Mouse (Mus musculus) midbrain, embryonic 14.5 days (tissue): ENCODE data around the gene Prdm16. TPM values are rescaled to one million over a fixed set of nuclear protein-coding genes. Genes with fewer than 3 reads are reported as not detected.

ENCODE experiments used
- ATAC-seq: fragments of 200-750 bp; cut with Nextera tagmentation; 2 replicates; pipeline ENCODE4 v1.8.0; 2017; ENCODE audit warnings: moderate number of reproducible peaks, moderate library complexity; ENCODE audit not compliant: low FRiP score, low TSS enrichment
- DNase-seq: peaks from one replicate; pipeline ENCODE4 v3.0.0-alpha.2; 2015
- H3K27ac ChIP-seq: fragments of 300-500 bp; sonication (generic); replicated peaks from 2 replicates; pipeline ENCODE4 v1.5.1; 2014; ENCODE audit warnings: mild to moderate bottlenecking, low read depth, low read length, moderate library complexity
- H3K27me3 ChIP-seq: fragments of 300-500 bp; sonication (generic); 2 replicates; pipeline ENCODE4 v1.6.1; 2014; ENCODE audit warnings: low read length, control low read depth, mixed read lengths; ENCODE audit not compliant: control insufficient read depth, insufficient read depth
- H3K36me3 ChIP-seq: fragments of 300-500 bp; sonication (generic); 2 replicates; pipeline ENCODE4 v1.6.1; 2014; ENCODE audit warnings: low read length, control low read depth; ENCODE audit not compliant: control insufficient read depth, insufficient read depth
- H3K4me1 ChIP-seq: fragments of 300-500 bp; sonication (generic); 2 replicates; pipeline ENCODE4 v1.6.1; 2014; ENCODE audit warnings: mild to moderate bottlenecking, antibody characterized with exemption, low read length, control low read depth; ENCODE audit not compliant: control insufficient read depth, insufficient read depth
- H3K4me2 ChIP-seq: fragments of 300-500 bp; sonication (generic); 2 replicates; pipeline ENCODE4 v1.6.1; 2014; ENCODE audit warnings: mild to moderate bottlenecking, low read length, moderate library complexity
- H3K4me3 ChIP-seq: fragments of 300-500 bp; sonication (generic); replicated peaks from 2 replicates; pipeline ENCODE4 v1.5.1; 2014; ENCODE audit warnings: low read depth, low read length
- H3K9ac ChIP-seq: fragments of 300-500 bp; sonication (generic); replicated peaks from 2 replicates; pipeline ENCODE4 v1.6.1; 2014; ENCODE audit warnings: mild to moderate bottlenecking, low read length, moderate library complexity
- H3K9me3 ChIP-seq: fragments of 300-500 bp; sonication (generic); 2 replicates; pipeline ENCODE4 v1.6.1; 2016; ENCODE audit warnings: low read length, control low read depth, mixed read lengths; ENCODE audit not compliant: control insufficient read depth
- WGBS: fragments of 180-500 bp; shearing (Covaris S2); extraction: QIAGEN DNeasy Blood & Tissue Kit; methylation state at CpG from one replicate; pipeline ENCODE4 v1.1.7; 2014; 5-methylcytosine and 5-hydroxymethylcytosine counted together
- polyA plus RNA-seq: library from polyadenylated mRNA; unstranded; fragments of >200 nt; fragmentation: Nextera tagmentation; extraction: Ambion mirVana; gene quantifications from 2 replicates; pipeline ENCODE4 v1.2.1, GENCODE M21; 2014

Prdm16 gene
- polyA plus RNA-seq, 1 experiment from 2014 or later, result 10.1 TPM

DNA sequence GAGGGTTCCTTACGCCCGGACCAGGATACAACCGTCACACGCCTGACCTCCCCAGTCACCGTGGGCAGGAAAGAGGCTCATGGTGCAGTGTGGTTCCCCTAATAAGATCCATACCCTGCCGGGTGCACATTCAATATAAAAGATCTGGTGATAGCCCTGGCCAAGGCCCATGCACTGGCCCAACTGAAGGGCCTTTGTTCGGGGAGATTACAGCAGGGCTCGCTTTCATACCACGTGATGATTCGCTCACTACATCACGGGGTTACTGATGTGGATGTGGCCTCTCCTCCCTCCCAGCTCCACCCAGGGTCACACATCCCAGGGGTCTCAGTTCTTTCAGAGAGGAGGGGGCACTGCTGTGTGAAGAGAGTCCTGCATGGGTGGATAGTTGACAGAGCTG lies 50.3 kb downstream of the Prdm16 start:
- Histone ChIP-seq H3K27me3 (no peaks in the 10 kb centered on the region; the same call in 1 of the 2 replicates), H3K9me3 (no peaks in the 10 kb centered on the region), H3K27ac (no peak overlapping the region), H3K4me2 (no peak overlapping the region), H3K9ac (no peak overlapping the region), H3K4me3 (no peak overlapping the region), H3K4me1 (peaks cover 25% of the 10 kb centered on the region; the same call in 1 of the 2 replicates), H3K36me3 (no peaks in the 10 kb centered on the region)
- WGBS, result 68% methylated on average over 11 of the region's 11 CpGs
- DNase-seq (no peak), ATAC-seq (no peak)

- Histone ChIP-seq H3K4me3 (no peak overlapping the region), H3K9me3 (no peaks in the 10 kb centered on the region), H3K27me3 (no peaks in the 10 kb centered on the region), H3K36me3 (no peaks in the 10 kb centered on the region), H3K4me1 (peaks cover 24% of the 10 kb centered on the region; the same call in 1 of the 2 replicates), H3K9ac (no peak overlapping the region), H3K27ac (no peak overlapping the region), H3K4me2 (no peak overlapping the region)
- no peak for ATAC-seq
- WGBS, result 64% methylated on average over 14 of the region's 14 CpGs
- DNase-seq, result no peak
Measured at GRCm38 (mm10) chr4:154585779-154586178, 50.9 kb downstream of the Prdm16 start.

GRCm38 (mm10) chr4:154583712-154584111 lies 53.0 kb downstream of the Prdm16 start:
- 89% methylated on average over 13 of the region's 13 CpGs for WGBS
- no peak overlapping the region for H3K27ac ChIP-seq
- H3K4me3 ChIP-seq, result no peak overlapping the region
- no peaks in the 10 kb centered on the region for H3K9me3 ChIP-seq
- no peaks in the 10 kb centered on the region for H3K36me3 ChIP-seq
- DNase-seq, result no peak
- H3K4me1 ChIP-seq, result peaks cover 18% of the 10 kb centered on the region; the same call in 1 of the 2 replicates
- no peak overlapping the region for H3K9ac ChIP-seq
- ATAC-seq, result no peak
- H3K27me3 ChIP-seq, result no peaks in the 10 kb centered on the region
- no peak overlapping the region for H3K4me2 ChIP-seq

GRCm38 (mm10) chr4:154582607-154583236 lies 54.0 kb downstream of the Prdm16 start:
- no peaks in the 10 kb centered on the region for H3K9me3 ChIP-seq
- WGBS, result 63% methylated on average over 21 of the region's 21 CpGs
- ATAC-seq (no peak), DNase-seq (no peak)
- no peak overlapping the region for H3K4me3 ChIP-seq
- H3K27ac ChIP-seq, result no peak overlapping the region
- no peaks in the 10 kb centered on the region for H3K27me3 ChIP-seq
- H3K9ac ChIP-seq, result no peak overlapping the region
- H3K36me3 ChIP-seq, result no peaks in the 10 kb centered on the region
- H3K4me2 ChIP-seq, result no peak overlapping the region
- peaks cover 18% of the 10 kb centered on the region; the same call in 1 of the 2 replicates for H3K4me1 ChIP-seq

DNA sequence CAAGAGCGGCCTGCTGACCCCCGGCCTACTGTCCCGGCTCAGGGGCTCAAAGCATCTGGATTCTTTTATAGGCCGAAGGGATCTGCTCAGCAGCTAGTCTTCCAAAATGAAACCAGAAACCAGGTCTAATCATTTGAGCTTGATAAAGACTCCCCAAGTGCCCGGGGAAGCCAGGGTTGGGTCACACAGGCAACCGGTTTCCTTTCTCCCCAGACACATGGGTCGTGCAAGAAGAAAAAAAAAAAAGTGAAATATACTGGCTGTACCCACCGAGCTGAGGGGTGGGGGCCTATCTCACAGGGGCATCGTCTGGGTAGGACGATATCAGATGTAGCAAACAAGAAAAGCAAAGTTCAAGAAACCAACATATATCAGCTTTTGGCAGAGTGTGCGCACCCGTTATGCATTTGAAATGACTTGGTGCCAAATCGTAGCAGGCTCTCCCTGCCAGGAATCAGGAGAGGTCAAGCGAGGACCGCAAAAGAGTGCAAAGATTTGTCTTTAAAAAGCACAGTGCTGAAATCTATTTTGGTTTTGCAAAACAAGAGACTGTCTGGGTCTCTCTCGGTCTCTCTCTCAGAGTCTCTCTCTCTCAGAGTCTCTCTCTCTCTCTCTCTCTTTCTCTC lies 55.3 kb downstream of the Prdm16 start:
- WGBS, result 89% methylated on average over 16 of the region's 16 CpGs
- ATAC-seq, result no peak
- H3K27me3 ChIP-seq, result no peaks in the 10 kb centered on the region
- H3K4me1 ChIP-seq, result peaks cover 7% of the 10 kb centered on the region; the same call in 1 of the 2 replicates
- no peak overlapping the region for H3K9ac ChIP-seq
- no peaks in the 10 kb centered on the region for H3K9me3 ChIP-seq
- DNase-seq, result no peak
- no peaks in the 10 kb centered on the region for H3K36me3 ChIP-seq
- no peak overlapping the region for H3K4me2 ChIP-seq
- no peak overlapping the region for H3K27ac ChIP-seq
- H3K4me3 ChIP-seq, result no peak overlapping the region

DNA sequence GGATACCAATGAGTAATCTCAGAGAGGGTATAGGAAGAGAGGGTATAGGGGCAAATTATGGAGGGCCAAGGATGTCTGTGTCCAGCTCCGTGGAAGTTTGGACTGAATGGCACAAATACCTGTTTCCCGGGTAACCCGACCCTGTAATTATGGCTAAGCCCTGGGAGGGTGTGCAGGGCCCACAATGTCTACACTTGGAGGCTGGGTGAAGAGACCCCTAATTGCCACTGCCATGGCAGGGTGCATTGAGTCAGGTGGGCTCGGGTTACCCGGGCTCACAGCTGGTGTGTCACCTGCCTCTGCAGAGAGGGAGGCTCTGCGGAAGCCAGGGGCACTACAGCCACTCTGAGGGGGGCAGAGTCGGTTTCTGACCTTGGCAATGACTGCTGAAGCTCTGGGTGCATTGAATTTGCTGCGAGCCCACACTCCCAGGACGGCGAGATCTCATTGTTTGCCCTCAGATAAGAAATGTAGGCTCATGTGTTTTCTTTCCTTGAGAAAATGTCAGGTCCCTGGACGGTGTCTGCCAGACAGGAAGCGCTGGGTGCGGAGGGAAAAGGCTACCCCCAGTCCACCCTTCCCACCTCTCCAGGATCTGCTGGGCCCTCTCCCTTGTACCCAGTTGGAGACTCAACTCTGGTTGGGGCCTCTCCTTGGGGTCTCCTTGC lies 62.3 kb downstream of the Prdm16 start:
- H3K9me3 ChIP-seq, result no peaks in the 10 kb centered on the region
- no peak overlapping the region for H3K27ac ChIP-seq
- H3K4me3 ChIP-seq, result no peak overlapping the region
- H3K27me3 ChIP-seq, result no peaks in the 10 kb centered on the region
- H3K4me2 ChIP-seq, result no peak overlapping the region
- H3K4me1 ChIP-seq, result peaks cover 9% of the 10 kb centered on the region; the same call in 1 of the 2 replicates
- no peak for DNase-seq
- ATAC-seq, result no peak
- no peak overlapping the region for H3K9ac ChIP-seq
- WGBS, result 70% methylated on average over 13 of the region's 13 CpGs
- no peaks in the 10 kb centered on the region for H3K36me3 ChIP-seq

GRCm38 (mm10) chr4:154570451-154570881 lies 66.2 kb downstream of the Prdm16 start:
- 15% methylated on average over 10 of the region's 10 CpGs for WGBS
- H3K4me3 ChIP-seq, result no peak overlapping the region
- H3K9me3 ChIP-seq, result no peaks in the 10 kb centered on the region
- no peak overlapping the region for H3K27ac ChIP-seq
- H3K36me3 ChIP-seq, result no peaks in the 10 kb centered on the region
- H3K4me1 ChIP-seq, result peaks cover 29% of the 10 kb centered on the region
- ATAC-seq (0 out of 2 replicates have a peak, but pooled peaks have one; percentile 36), DNase-seq (no peak)
- no peak overlapping the region for H3K4me2 ChIP-seq
- H3K27me3 ChIP-seq, result no peaks in the 10 kb centered on the region
- no peak overlapping the region for H3K9ac ChIP-seq

- Histone ChIP-seq H3K4me2 (no peak overlapping the region), H3K9me3 (no peaks in the 10 kb centered on the region), H3K36me3 (no peaks in the 10 kb centered on the region), H3K27me3 (no peaks in the 10 kb centered on the region), H3K9ac (no peak overlapping the region), H3K27ac (no peak overlapping the region), H3K4me3 (no peak overlapping the region), H3K4me1 (peaks cover 29% of the 10 kb centered on the region)
- DNase-seq (no peak), ATAC-seq (no peak)
- WGBS, result 76% methylated on average over 9 of the region's 9 CpGs
Measured at GRCm38 (mm10) chr4:154569845-154570244, 66.8 kb downstream of the Prdm16 start.
